Mouse (Mus musculus) stomach, postnatal 0 days (tissue): ENCODE measurements around the gene Anapc5. TPM values are rescaled to one million over a fixed set of nuclear protein-coding genes. Genes with fewer than 3 reads are reported as not detected.
A peak's percentile ranks its signal among the peaks of the same experiment; 100 is the strongest.

Experiments
- ATAC-seq: fragments of 200-750 bp; cut with Nextera tagmentation; 2 replicates; pipeline ENCODE4 v1.8.0; 2017; ENCODE audit not compliant: low FRiP score, low TSS enrichment
- DNase-seq: peaks from one replicate; pipeline ENCODE4 v3.0.0-alpha.2; 2016; ENCODE audit warnings: low spot score
- H3K27ac ChIP-seq: fragments of 300-500 bp; sonication (generic); replicated peaks from 2 replicates; pipeline ENCODE4 v1.5.1; 2014; ENCODE audit warnings: mild to moderate bottlenecking, control low read depth
- H3K27me3 ChIP-seq: fragments of 300-500 bp; sonication (generic); 2 replicates; pipeline ENCODE4 v1.6.1; 2014; ENCODE audit warnings: low read length; ENCODE audit not compliant: control insufficient read depth, insufficient read depth
- H3K36me3 ChIP-seq: fragments of 300-500 bp; sonication (generic); 2 replicates; pipeline ENCODE4 v1.6.1; 2014; ENCODE audit warnings: low read length, mixed read lengths; ENCODE audit not compliant: control insufficient read depth, insufficient read depth
- H3K4me1 ChIP-seq: fragments of 300-500 bp; sonication (generic); replicated peaks from 2 replicates; pipeline ENCODE4 v1.6.1; 2014; ENCODE audit warnings: antibody characterized with exemption; ENCODE audit not compliant: control insufficient read depth, insufficient read depth
- H3K4me2 ChIP-seq: fragments of 300-500 bp; sonication (generic); replicated peaks from 2 replicates; pipeline ENCODE4 v1.6.1; 2014; ENCODE audit warnings: low read depth, mild to moderate bottlenecking, control low read depth, moderate library complexity
- H3K4me3 ChIP-seq: fragments of 300-500 bp; sonication (generic); 2 replicates; pipeline ENCODE4 v1.5.1; 2014; ENCODE audit warnings: low read depth, low read length, control low read depth
- H3K9ac ChIP-seq: fragments of 300-500 bp; sonication (generic); 2 replicates; pipeline ENCODE4 v1.6.1; 2014; ENCODE audit warnings: mild to moderate bottlenecking, low read length, control low read depth, mixed read lengths
- H3K9me3 ChIP-seq: fragments of 300-500 bp; sonication (generic); 2 replicates; pipeline ENCODE4 v1.6.1; 2016; ENCODE audit warnings: low read length; ENCODE audit not compliant: control insufficient read depth
- CTCF ChIP-seq: IDR thresholded peaks from 2 replicates; pipeline ENCODE4 v1.5.1; 2016; ENCODE audit warnings: antibody characterized with exemption, low read depth, mild to moderate bottlenecking, moderate library complexity
- EP300 ChIP-seq: optimal IDR thresholded peaks from 2 replicates; pipeline ENCODE3; 2016; ENCODE audit warnings: antibody characterized with exemption
- WGBS: fragments of 180-500 bp; shearing (Covaris S2); extraction: QIAGEN DNeasy Blood & Tissue Kit; methylation state at CpG from one replicate; pipeline ENCODE4 v1.1.7; 2014; 5-methylcytosine and 5-hydroxymethylcytosine counted together
- polyA plus RNA-seq: library from polyadenylated mRNA; unstranded; fragments of >200 nt; fragmentation: Nextera tagmentation; extraction: Ambion mirVana; gene quantifications from 2 replicates; pipeline ENCODE4 v1.2.1, GENCODE M21; 2015

Gene Anapc5
- polyA plus RNA-seq, 1 experiment from 2014 or later: 169 TPM

DNA sequence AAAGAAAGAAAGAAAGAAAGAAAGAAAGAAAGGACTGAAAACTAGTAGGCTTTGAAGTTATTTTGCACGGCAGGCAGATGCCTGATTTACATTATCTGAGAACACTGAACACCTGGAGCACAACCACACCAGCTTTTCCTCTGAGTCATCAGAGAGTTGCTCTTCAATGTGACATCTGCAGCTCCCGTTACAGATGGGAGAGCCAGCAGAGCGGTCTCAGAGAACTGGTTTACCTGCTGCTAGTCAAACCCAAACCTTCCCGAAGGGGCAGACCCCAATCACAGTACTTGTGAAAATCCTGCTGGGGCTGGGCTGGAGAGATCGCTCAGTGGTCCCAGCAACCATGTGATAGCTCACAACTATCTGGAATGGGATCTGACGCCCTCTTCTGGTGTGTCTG lies 3.3 kb upstream of the Anapc5 start:
- H3K4me1 ChIP-seq: no peaks in the 10 kb centered on the region
- WGBS: 57% methylated on average over 6 of the region's 6 CpGs
- DNase-seq (no peak), ATAC-seq (no peak)
- no peaks in the 10 kb centered on the region for H3K36me3 ChIP-seq
- H3K9me3 ChIP-seq: no peaks in the 10 kb centered on the region
- no peak for TF ChIP-seq CTCF
- TF ChIP-seq EP300: no peak
- H3K27ac ChIP-seq: no peak overlapping the region
- no peak overlapping the region for H3K9ac ChIP-seq
- H3K4me3 ChIP-seq: no peak overlapping the region
- no peak overlapping the region for H3K4me2 ChIP-seq
- H3K27me3 ChIP-seq: no peaks in the 10 kb centered on the region

DNA sequence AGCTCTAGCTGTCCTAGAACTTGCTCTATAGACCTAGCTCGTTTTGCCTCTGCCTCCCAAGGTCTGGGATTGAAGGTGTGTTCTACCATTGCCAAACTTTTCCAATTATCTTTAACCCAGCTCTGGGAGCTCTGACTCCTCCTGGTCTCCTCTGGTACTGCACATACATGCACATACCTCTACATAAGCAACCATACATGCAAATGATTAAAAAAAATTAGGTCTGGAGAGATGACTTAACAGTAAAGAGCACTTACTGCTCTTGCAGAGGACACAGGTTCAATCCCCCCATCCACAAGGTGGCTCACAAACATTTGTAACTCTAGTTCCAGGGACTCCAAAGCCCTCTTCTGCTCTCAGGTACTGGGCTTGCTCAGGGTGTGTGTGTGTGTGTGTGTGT lies 2.8 kb upstream of the Anapc5 start:
- no peaks in the 10 kb centered on the region for H3K27me3 ChIP-seq
- no peaks in the 10 kb centered on the region for H3K4me1 ChIP-seq
- H3K9me3 ChIP-seq: no peaks in the 10 kb centered on the region
- DNase-seq (no peak), ATAC-seq (no peak)
- H3K36me3 ChIP-seq: peaks cover 3% of the 10 kb centered on the region; the same call in 1 of the 2 replicates
- no peak for TF ChIP-seq EP300
- TF ChIP-seq CTCF: peak; percentile 43
- WGBS: 71% methylated on average over 1 of the region's 1 CpGs
- H3K9ac ChIP-seq: no peak overlapping the region
- no peak overlapping the region for H3K27ac ChIP-seq
- H3K4me3 ChIP-seq: no peak overlapping the region
- H3K4me2 ChIP-seq: no peak overlapping the region

DNA sequence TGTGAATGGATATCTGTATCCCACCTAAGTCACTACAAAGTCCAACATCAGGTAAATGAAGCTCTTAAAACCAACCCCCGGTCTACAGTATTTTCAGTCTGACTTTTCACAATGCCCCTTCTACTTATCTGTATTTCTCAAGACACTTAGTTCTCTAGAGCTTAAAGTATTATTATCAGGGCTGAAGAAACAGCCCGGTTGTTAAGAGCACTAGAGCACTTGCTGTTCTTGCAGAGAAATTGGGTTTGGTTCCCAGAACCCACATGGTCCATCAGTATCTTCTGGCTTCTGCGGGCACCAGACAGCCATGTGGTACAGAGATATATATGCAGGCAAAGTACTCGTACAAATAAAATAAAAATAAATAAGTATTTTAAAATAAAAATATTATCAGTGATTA lies 1.3 kb upstream of the Anapc5 start:
- no peak overlapping the region for H3K9ac ChIP-seq
- TF ChIP-seq CTCF (no peak), EP300 (no peak)
- DNase-seq: no peak
- WGBS: 90% methylated on average over 4 of the region's 4 CpGs
- H3K4me2 ChIP-seq: no peak overlapping the region
- ATAC-seq: no peak
- H3K4me1 ChIP-seq: no peaks in the 10 kb centered on the region
- no peaks in the 10 kb centered on the region for H3K9me3 ChIP-seq
- no peak overlapping the region for H3K27ac ChIP-seq
- H3K36me3 ChIP-seq: peaks cover 14% of the 10 kb centered on the region
- H3K27me3 ChIP-seq: no peaks in the 10 kb centered on the region
- H3K4me3 ChIP-seq: no peak overlapping the region

DNA sequence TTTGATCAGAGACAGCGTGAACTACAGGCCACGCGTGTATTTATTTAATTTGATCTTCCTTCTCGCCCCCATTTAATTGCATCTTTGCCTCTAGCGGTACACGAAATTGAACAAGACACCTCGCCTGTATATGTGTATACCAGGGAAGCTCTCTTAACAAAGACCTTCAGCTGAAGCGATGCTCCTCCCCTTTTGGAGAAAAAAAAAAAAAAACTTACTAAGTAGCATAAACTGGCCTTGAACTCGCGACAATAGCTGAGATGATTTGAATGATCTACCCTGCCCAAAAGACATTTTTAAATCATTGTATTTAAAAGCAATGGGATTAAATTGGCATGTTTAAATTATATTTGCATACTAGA lies 366 bp upstream of the Anapc5 start:
- peak overlapping the region; percentile 80 for H3K4me3 ChIP-seq
- DNase-seq (no peak), ATAC-seq (peak; percentile 36)
- peaks cover 18% of the 10 kb centered on the region for H3K36me3 ChIP-seq
- WGBS: under 1% methylated on average over 10 of the region's 10 CpGs
- H3K9ac ChIP-seq: peak overlapping the region; percentile 39; the same call in 1 of the 2 replicates
- H3K4me1 ChIP-seq: no peaks in the 10 kb centered on the region
- H3K27me3 ChIP-seq: no peaks in the 10 kb centered on the region
- TF ChIP-seq EP300 (no peak), CTCF (no peak)
- peak overlapping the region; percentile 45 for H3K4me2 ChIP-seq
- H3K9me3 ChIP-seq: no peaks in the 10 kb centered on the region
- peak overlapping the region; percentile 83 for H3K27ac ChIP-seq

- Histone ChIP-seq H3K4me1 (no peaks in the 10 kb centered on the region), H3K4me2 (no peak overlapping the region), H3K36me3 (peaks cover 31% of the 10 kb centered on the region), H3K27me3 (no peaks in the 10 kb centered on the region), H3K4me3 (no peak overlapping the region), H3K27ac (no peak overlapping the region), H3K9me3 (no peaks in the 10 kb centered on the region), H3K9ac (no peak overlapping the region)
- ATAC-seq: no peak
- TF ChIP-seq EP300: no peak
- TF ChIP-seq CTCF: no peak
- DNase-seq: no peak
- WGBS: 84% methylated on average over 3 of the region's 3 CpGs
These were observed 8.4 kb downstream of the Anapc5 start for GRCm38 (mm10) chr5:122812699-122813098.

DNA sequence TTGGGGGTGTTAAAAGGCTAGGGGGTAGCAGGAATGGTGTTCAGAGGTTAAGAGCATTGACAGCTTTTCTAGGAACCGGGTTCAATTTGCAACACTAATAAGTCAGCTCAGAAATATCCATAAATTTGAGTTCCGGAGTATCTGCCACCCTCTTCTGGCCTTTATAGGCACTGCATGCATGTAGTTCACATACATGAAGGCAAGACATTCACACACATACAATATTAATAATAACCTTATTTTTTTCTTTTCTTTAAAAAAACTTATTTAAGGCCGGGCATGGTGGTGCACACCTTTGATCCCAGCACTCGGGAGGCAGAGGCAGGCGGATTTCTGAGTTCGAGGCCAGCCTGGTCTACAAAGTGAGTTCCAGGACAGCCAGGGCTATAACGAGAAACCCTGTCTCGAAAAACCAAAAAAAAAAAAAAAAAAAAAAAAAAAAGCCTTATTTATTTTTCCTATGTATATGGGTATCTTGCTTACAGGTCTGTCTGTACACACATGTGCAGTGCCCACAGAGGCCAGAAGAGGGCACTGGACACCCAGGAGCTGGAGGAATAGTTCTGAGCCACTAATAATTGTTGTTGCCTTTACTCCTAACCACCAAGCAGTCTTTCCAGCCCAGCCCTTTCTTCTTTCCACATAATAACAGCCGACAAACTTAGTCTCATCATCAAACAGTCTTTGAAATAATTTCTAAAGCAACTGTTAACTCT lies 9.6 kb downstream of the Anapc5 start:
- H3K4me2 ChIP-seq: no peak overlapping the region

More for the DNA sequence above, 9.6 kb downstream of the Anapc5 start:
- WGBS: 92% methylated on average over 9 of the region's 9 CpGs
- Histone ChIP-seq H3K9ac (no peak overlapping the region), H3K27me3 (no peaks in the 10 kb centered on the region), H3K27ac (no peak overlapping the region), H3K36me3 (peaks cover 32% of the 10 kb centered on the region), H3K9me3 (no peaks in the 10 kb centered on the region), H3K4me1 (no peaks in the 10 kb centered on the region), H3K4me3 (no peak overlapping the region)
- ATAC-seq: peak; percentile 72; the same call in 1 of the 2 replicates
- TF ChIP-seq EP300 (no peak), CTCF (peak; percentile 78)
- peak; percentile 83 for DNase-seq
